Mouse (Mus musculus) liver, embryonic 16.5 days (tissue): ENCODE results near the gene Hsf2bp. TPM values are rescaled to one million over a fixed set of nuclear protein-coding genes. Genes with fewer than 3 reads are reported as not detected.
A peak's percentile ranks its signal among the peaks of the same experiment; 100 is the strongest.

Experiments
- ATAC-seq: fragments of 200-750 bp; cut with Nextera tagmentation; 2 replicates; pipeline ENCODE4 v1.8.0; 2017; ENCODE audit warnings: low read depth, mild to moderate bottlenecking, moderate number of reproducible peaks, moderate library complexity
- H3K27ac ChIP-seq: fragments of 300-500 bp; sonication (generic); 2 replicates; pipeline ENCODE4 v1.5.1; 2014; ENCODE audit warnings: mild to moderate bottlenecking, low read length
- H3K27me3 ChIP-seq: fragments of 300-500 bp; sonication (generic); 2 replicates; pipeline ENCODE4 v1.6.1; 2014; ENCODE audit warnings: low read depth, low read length, mixed read lengths; ENCODE audit not compliant: control insufficient read depth, insufficient read depth
- H3K36me3 ChIP-seq: fragments of 300-500 bp; sonication (generic); 2 replicates; pipeline ENCODE4 v1.6.1; 2014; ENCODE audit warnings: mild to moderate bottlenecking; ENCODE audit not compliant: control insufficient read depth, insufficient read depth
- H3K4me1 ChIP-seq: fragments of 300-500 bp; sonication (generic); 2 replicates; pipeline ENCODE4 v1.6.1; 2014; ENCODE audit warnings: low read depth, low read length, mixed read lengths; ENCODE audit not compliant: control insufficient read depth
- H3K4me2 ChIP-seq: fragments of 300-500 bp; sonication (generic); 2 replicates; pipeline ENCODE4 v1.6.1; 2014; ENCODE audit warnings: low read depth, low read length, mixed read lengths
- H3K4me3 ChIP-seq: fragments of 300-500 bp; sonication (generic); 2 replicates; pipeline ENCODE4 v1.5.1; 2014; ENCODE audit warnings: low read depth, mild to moderate bottlenecking, low read length
- H3K9ac ChIP-seq: fragments of 300-500 bp; sonication (generic); 2 replicates; pipeline ENCODE4 v1.6.1; 2014; ENCODE audit warnings: low read depth, low read length
- H3K9me3 ChIP-seq: fragments of 300-500 bp; sonication (generic); replicated peaks from 2 replicates; pipeline ENCODE4 v1.6.1; 2016; ENCODE audit warnings: low read length; ENCODE audit not compliant: control insufficient read depth
- WGBS: fragments of 180-500 bp; shearing (Covaris S2); extraction: QIAGEN DNeasy Blood & Tissue Kit; methylation state at CpG from one replicate; pipeline ENCODE4 v1.1.7; 2014; ENCODE audit not compliant: insufficient replicate concordance; 5-methylcytosine and 5-hydroxymethylcytosine counted together
- polyA plus RNA-seq: library from polyadenylated mRNA; unstranded; fragments of >200 nt; fragmentation: Nextera tagmentation; extraction: Ambion mirVana; gene quantifications from 2 replicates; pipeline ENCODE4 v1.2.1, GENCODE M21; 2015

Hsf2bp gene
- polyA plus RNA-seq, 1 experiment from 2014 or later, result 0.14 TPM

- no peaks in the 10 kb centered on the region for H3K4me1 ChIP-seq
- no peaks in the 10 kb centered on the region for H3K27me3 ChIP-seq
- H3K9ac ChIP-seq, result no peak overlapping the region
- no peaks in the 10 kb centered on the region for H3K9me3 ChIP-seq
- H3K27ac ChIP-seq, result no peak overlapping the region
- ATAC-seq, result no peak
- no peak overlapping the region for H3K4me2 ChIP-seq
- no peaks in the 10 kb centered on the region for H3K36me3 ChIP-seq
- WGBS, result 39% methylated on average over 8 of the region's 8 CpGs
- H3K4me3 ChIP-seq, result no peak overlapping the region
Measured at GRCm38 (mm10) chr17:32023088-32023487, 13.1 kb downstream of the Hsf2bp start.

DNA sequence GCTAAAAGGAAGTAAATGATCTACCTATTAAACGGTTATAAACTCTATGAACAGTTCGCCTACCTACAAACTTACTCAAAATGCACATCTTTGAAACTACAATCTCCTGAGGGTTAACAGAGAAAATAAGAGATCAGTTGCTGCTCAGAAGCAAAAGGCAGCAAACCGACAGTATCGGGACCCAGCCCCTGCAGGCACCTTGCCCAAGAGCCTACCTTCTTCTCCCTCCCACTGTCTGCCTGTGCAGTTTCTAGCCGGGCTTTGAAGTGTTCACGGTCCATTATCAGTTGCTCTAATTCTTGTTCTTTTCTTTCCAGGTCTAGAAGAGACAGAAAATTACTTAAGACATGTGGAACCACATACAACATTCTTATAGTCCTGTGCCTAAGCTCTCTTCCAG lies 13.6 kb downstream of the Hsf2bp start:
- no peak overlapping the region for H3K4me3 ChIP-seq
- WGBS, result 62% methylated on average over 6 of the region's 6 CpGs
- H3K9me3 ChIP-seq, result no peaks in the 10 kb centered on the region

DNA sequence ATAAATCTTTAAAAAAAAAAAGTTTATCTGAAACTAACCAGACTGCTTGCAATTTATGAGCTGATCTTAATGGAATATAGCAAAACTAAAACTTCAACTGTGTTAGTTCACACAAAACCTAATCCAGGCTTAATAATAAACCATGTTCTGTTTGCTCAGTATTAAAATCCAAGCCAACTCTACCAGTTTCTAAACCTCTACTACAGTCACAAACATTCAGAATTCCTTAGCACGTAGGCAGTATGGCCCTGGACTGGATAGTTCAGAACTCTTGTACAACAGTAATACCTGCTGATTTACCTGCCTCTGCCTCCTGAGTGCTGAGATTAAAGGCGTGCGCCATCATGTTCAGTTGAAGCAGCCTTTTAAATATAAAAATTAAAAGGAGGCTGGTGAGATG lies 14.2 kb downstream of the Hsf2bp start:
- H3K27me3 ChIP-seq, result no peaks in the 10 kb centered on the region
- H3K36me3 ChIP-seq, result no peaks in the 10 kb centered on the region
- H3K9ac ChIP-seq, result no peak overlapping the region
- H3K4me1 ChIP-seq, result no peaks in the 10 kb centered on the region
- no peaks in the 10 kb centered on the region for H3K9me3 ChIP-seq
- no peak for ATAC-seq
- no peak overlapping the region for H3K4me2 ChIP-seq
- H3K4me3 ChIP-seq, result no peak overlapping the region
- no peak overlapping the region for H3K27ac ChIP-seq
- WGBS, result 56% methylated on average over 3 of the region's 3 CpGs

More for the DNA sequence above, 13.6 kb downstream of the Hsf2bp start:
- Histone ChIP-seq H3K4me2 (no peak overlapping the region), H3K9ac (no peak overlapping the region), H3K27me3 (no peaks in the 10 kb centered on the region), H3K4me1 (no peaks in the 10 kb centered on the region), H3K27ac (no peak overlapping the region), H3K36me3 (no peaks in the 10 kb centered on the region)
- ATAC-seq, result no peak

GRCm38 (mm10) chr17:32018127-32018894 lies 17.8 kb downstream of the Hsf2bp start:
- Histone ChIP-seq H3K9me3 (no peaks in the 10 kb centered on the region), H3K36me3 (no peaks in the 10 kb centered on the region), H3K27me3 (no peaks in the 10 kb centered on the region), H3K9ac (no peak overlapping the region), H3K4me2 (no peak overlapping the region), H3K4me1 (no peaks in the 10 kb centered on the region), H3K27ac (no peak overlapping the region), H3K4me3 (no peak overlapping the region)
- 67% methylated on average over 5 of the region's 5 CpGs for WGBS
- ATAC-seq, result no peak

- ATAC-seq, result no peak
- Histone ChIP-seq H3K27ac (no peak overlapping the region), H3K27me3 (no peaks in the 10 kb centered on the region), H3K9ac (no peak overlapping the region), H3K4me1 (no peaks in the 10 kb centered on the region), H3K9me3 (no peaks in the 10 kb centered on the region), H3K4me2 (no peak overlapping the region), H3K36me3 (no peaks in the 10 kb centered on the region), H3K4me3 (no peak overlapping the region)
- 79% methylated on average over 8 of the region's 8 CpGs for WGBS
Measured at GRCm38 (mm10) chr17:32016481-32016880, 19.7 kb downstream of the Hsf2bp start.

- ATAC-seq, result peak; percentile 62
- Histone ChIP-seq H3K4me1 (no peaks in the 10 kb centered on the region), H3K9ac (no peak overlapping the region), H3K4me3 (no peak overlapping the region), H3K36me3 (no peaks in the 10 kb centered on the region), H3K27me3 (no peaks in the 10 kb centered on the region), H3K9me3 (no peaks in the 10 kb centered on the region), H3K27ac (no peak overlapping the region), H3K4me2 (no peak overlapping the region)
Measured at GRCm38 (mm10) chr17:32013659-32014058, 22.5 kb downstream of the Hsf2bp start.

DNA sequence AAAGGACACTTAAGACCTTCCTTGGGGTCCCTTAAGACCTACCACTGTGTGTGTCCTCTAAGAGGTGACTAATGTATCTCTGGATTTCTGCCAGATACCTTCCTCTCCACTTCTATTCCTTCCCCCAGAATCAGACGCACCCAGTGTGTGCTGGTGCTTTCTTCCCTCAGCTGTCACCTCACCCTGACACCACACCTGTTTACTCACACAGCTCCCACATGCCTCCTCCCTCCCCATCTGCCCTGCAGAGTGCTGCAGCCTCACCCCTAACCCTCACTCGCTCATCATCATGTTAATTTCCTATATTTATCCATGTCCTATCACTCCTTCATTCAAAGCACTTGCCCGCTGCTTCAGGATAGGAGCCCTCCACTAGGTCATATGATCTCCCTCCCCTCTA lies 23.9 kb downstream of the Hsf2bp start:
- no peak overlapping the region for H3K27ac ChIP-seq
- no peak for ATAC-seq
- no peak overlapping the region for H3K4me3 ChIP-seq
- no peaks in the 10 kb centered on the region for H3K9me3 ChIP-seq
- no peak overlapping the region for H3K4me2 ChIP-seq
- H3K27me3 ChIP-seq, result no peaks in the 10 kb centered on the region
- H3K9ac ChIP-seq, result no peak overlapping the region
- H3K4me1 ChIP-seq, result no peaks in the 10 kb centered on the region
- WGBS, result 42% methylated on average over 3 of the region's 3 CpGs
- H3K36me3 ChIP-seq, result no peaks in the 10 kb centered on the region

DNA sequence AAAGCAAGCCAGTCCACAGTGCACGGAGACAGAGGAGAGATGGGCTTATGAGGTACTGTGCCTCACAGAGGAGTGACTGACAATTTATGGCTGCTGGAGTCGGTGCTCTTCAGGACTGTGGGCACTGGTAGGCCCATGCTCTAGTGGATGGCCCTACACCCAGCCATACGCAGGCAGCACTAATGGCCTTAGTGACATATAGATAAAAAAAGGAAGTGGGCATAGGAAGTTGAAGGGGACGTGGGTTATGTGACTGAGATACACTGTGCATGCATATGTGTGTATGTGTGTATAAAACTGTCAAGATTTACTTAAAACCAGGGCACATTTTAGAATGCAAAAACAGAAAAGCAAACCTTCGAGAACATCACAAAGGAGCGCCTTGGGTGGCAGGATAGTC lies 24.5 kb downstream of the Hsf2bp start:
- no peaks in the 10 kb centered on the region for H3K9me3 ChIP-seq
- H3K36me3 ChIP-seq, result no peaks in the 10 kb centered on the region
- no peak overlapping the region for H3K4me2 ChIP-seq
- H3K27me3 ChIP-seq, result no peaks in the 10 kb centered on the region
- H3K4me1 ChIP-seq, result no peaks in the 10 kb centered on the region
- no peak for ATAC-seq
- no peak overlapping the region for H3K4me3 ChIP-seq
- no peak overlapping the region for H3K9ac ChIP-seq
- 42% methylated on average over 6 of the region's 6 CpGs for WGBS
- no peak overlapping the region for H3K27ac ChIP-seq

DNA sequence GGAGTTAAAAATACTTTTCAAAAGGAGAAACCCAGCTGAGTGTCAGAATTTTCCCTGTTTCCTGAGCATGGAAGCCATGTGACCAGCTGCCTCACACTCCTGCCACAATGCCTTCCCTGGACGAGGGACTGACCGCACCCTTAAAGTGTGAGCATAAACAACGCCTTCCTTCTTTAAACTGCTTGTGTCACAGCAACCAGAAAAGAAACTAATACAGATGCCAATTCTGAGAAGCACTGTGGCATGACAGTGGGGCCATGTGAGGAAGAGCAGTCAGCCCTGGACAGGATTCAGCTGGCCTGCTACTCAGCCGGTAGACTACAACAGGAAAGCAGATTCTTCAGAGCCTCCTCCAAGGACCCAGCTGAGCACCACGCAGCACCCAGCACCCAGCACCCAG lies 29.3 kb downstream of the Hsf2bp start:
- H3K36me3 ChIP-seq, result no peaks in the 10 kb centered on the region

More for the DNA sequence above, 29.3 kb downstream of the Hsf2bp start:
- H3K4me1 ChIP-seq, result no peaks in the 10 kb centered on the region
- no peak overlapping the region for H3K4me3 ChIP-seq
- no peaks in the 10 kb centered on the region for H3K27me3 ChIP-seq
- no peak for ATAC-seq
- H3K4me2 ChIP-seq, result no peak overlapping the region
- 67% methylated on average over 5 of the region's 5 CpGs for WGBS
- no peaks in the 10 kb centered on the region for H3K9me3 ChIP-seq
- no peak overlapping the region for H3K27ac ChIP-seq
- H3K9ac ChIP-seq, result no peak overlapping the region
